Mouse (Mus musculus) cortical plate, adult 2 months (tissue): ENCODE measurements around the gene Iqck.

Experiments
- CTCF ChIP-seq: fragments of 200-500 bp; IDR thresholded peaks from 2 replicates; pipeline ENCODE4 v1.5.1; 2011; ENCODE audit warnings: mild to moderate bottlenecking, control low read depth, low read length; ENCODE audit not compliant: insufficient read depth; ENCODE audit errors: extremely low read depth
- POLR2A ChIP-seq: fragments of 200-500 bp; IDR thresholded peaks from 2 replicates; pipeline ENCODE4 v1.6.1; 2011; ENCODE audit warnings: mild to moderate bottlenecking, low read length, control low read depth; ENCODE audit not compliant: insufficient read depth; ENCODE audit errors: extremely low read depth

GRCm38 (mm10) chr7:118837901-118838300, 17.7 kb upstream of the Iqck start:
- no peak for TF ChIP-seq CTCF
- no peak for TF ChIP-seq POLR2A
